Mouse (Mus musculus) MEL (cell line): ENCODE measurements at regions not wholly inside any gene's neighbourhood (a gene's known extent, or its start where the extent isn't known, plus 50 kb on each side); places are given as distances from the start of the nearest gene placed in this dataset.

Experiments used
- CHD1 ChIP-seq: IDR thresholded peaks from 2 replicates; pipeline ENCODE4 v1.6.1; 2012; ENCODE audit warnings: low read depth, mild to moderate bottlenecking, inconsistent platforms, low read length, improper control_type of control experiment
- CTCF ChIP-seq, 3 experiments: IDR thresholded peaks in 2 of 3; conservative IDR thresholded peaks in 1 of 3; 2 replicates each; pipeline ENCODE4 v1.5.1; 2011 to 2012; ENCODE audit warnings: low read length in 3 of 3, low read depth in 2 of 3, mild to moderate bottlenecking in 2 of 3, improper control_type of control experiment in 1 of 3, inconsistent platforms in 1 of 3, mixed read lengths in 1 of 3, moderate library complexity in 1 of 3; ENCODE audit not compliant: control insufficient read depth in 1 of 3, insufficient read depth in 1 of 3, poor library complexity in 1 of 3, severe bottlenecking in 1 of 3
- E2F4 ChIP-seq: IDR thresholded peaks from 2 replicates; pipeline ENCODE4 v1.6.1; 2011; ENCODE audit warnings: low read depth, low read length, improper control_type of control experiment, borderline replicate concordance
- ETS1 ChIP-seq: IDR thresholded peaks from 2 replicates; pipeline ENCODE4 v1.6.1; 2012; ENCODE audit warnings: low read depth, mild to moderate bottlenecking, inconsistent platforms, low read length, improper control_type of control experiment, moderate library complexity
- KAT2A ChIP-seq: conservative IDR thresholded peaks from 2 replicates; pipeline ENCODE4 v1.6.1; 2012; ENCODE audit warnings: low read depth, low read length, improper control_type of control experiment, inconsistent platforms
- POLR2A ChIP-seq, 2 experiments: IDR thresholded peaks; 2 replicates each; pipeline ENCODE4 v1.6.1; 2011 to 2012; ENCODE audit warnings: low read length in 2 of 2, mild to moderate bottlenecking in 2 of 2, control low read depth in 1 of 2, improper control_type of control experiment in 1 of 2, low read depth in 1 of 2, moderate library complexity in 1 of 2; ENCODE audit not compliant: control insufficient read depth in 1 of 2, insufficient read depth in 1 of 2, poor library complexity in 1 of 2
- SIN3A ChIP-seq: IDR thresholded peaks from 2 replicates; pipeline ENCODE4 v1.6.1; 2012; ENCODE audit warnings: low read length, improper control_type of control experiment, inconsistent platforms
- ZKSCAN1 ChIP-seq: IDR thresholded peaks from 2 replicates; pipeline ENCODE4 v1.6.1; 2012; ENCODE audit warnings: low read depth, mild to moderate bottlenecking, inconsistent platforms, low read length, improper control_type of control experiment, moderate library complexity
- ZMIZ1 ChIP-seq: IDR thresholded peaks from 2 replicates; pipeline ENCODE4 v1.6.1; 2012; ENCODE audit warnings: low read depth, mild to moderate bottlenecking, inconsistent platforms, low read length, improper control_type of control experiment, moderate library complexity

GRCm38 (mm10) chr7:130073890-130074819 is 446.0 kb downstream of the Ate1 start:
- TF ChIP-seq ZMIZ1 (no peak), POLR2A (IDR thresholded peaks at IDR 0.05; ENCODE audit: control insufficient read depth in 1 of 2, insufficient read depth in 1 of 2, low read depth in 1 of 2, low read length in 2 of 2, poor library complexity in 1 of 2) (no peak), CTCF (IDR thresholded peaks at IDR 0.05 in 2 of 3, conservative IDR thresholded peaks at IDR 0.05 in 1 of 3; ENCODE audit: control insufficient read depth in 1 of 3, insufficient read depth in 1 of 3, low read depth in 2 of 3, low read length in 3 of 3, poor library complexity in 1 of 3, severe bottlenecking in 1 of 3) (no peak), E2F4 (no peak), ETS1 (no peak), CHD1 (no peak), SIN3A (no peak), KAT2A (no peak), ZKSCAN1 (no peak)
